Mouse (Mus musculus) embryonic fibroblast, embryonic 13.5 days (primary cell): Measurements from ENCODE around the gene Bach2.

Source experiments
- CTCF ChIP-seq: IDR thresholded peaks from 2 replicates; pipeline ENCODE4 v1.5.1; 2011; ENCODE audit warnings: mild to moderate bottlenecking, control low read depth, low read length, moderate library complexity, borderline replicate concordance; ENCODE audit not compliant: insufficient read depth
- POLR2A ChIP-seq: IDR thresholded peaks from 2 replicates; pipeline ENCODE4 v1.6.1; 2011; ENCODE audit warnings: low read depth, mild to moderate bottlenecking, control low read depth, low read length, moderate library complexity

GRCm38 (mm10) chr4:32336642-32337041 lies 98.0 kb downstream of the Bach2 start:
- TF ChIP-seq CTCF (no peak), POLR2A (no peak)
